Mouse (Mus musculus) hindlimb bud, embryonic 11.5 days (tissue): Measurements from ENCODE around the gene Hmga2.
"Not testable (repeated sequence)": the region's sequence is repeated elsewhere in the genome, so short reads cannot be mapped to it uniquely, and the experiment has no call there.

Experiments
- DNase-seq: peaks from one replicate; pipeline ENCODE4 v3.0.0-alpha.2; 2012; ENCODE audit warnings: low read depth, low spot score; ENCODE audit errors: extremely low spot score

Gene Hmga2

DNA sequence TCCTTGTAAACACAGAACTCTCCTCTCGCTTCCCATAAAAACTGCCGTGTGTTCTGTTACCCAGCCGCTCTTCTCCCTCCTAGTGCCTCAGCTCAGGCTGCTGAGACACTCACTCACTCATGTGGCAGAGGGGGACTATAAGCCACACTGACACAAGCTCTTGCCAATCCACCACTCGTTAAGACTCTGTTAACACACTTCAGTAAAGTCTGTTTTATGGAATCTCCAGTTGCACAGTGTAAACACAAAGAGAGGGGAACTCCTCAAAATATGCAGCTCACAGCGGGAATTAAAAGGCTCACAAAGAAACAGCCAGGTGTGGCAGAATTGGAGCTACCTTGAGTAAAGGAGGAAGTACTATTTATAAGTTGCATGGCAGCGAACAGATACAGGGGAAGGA lies 77.5 kb downstream of the Hmga2 start:
- no peak for DNase-seq

DNA sequence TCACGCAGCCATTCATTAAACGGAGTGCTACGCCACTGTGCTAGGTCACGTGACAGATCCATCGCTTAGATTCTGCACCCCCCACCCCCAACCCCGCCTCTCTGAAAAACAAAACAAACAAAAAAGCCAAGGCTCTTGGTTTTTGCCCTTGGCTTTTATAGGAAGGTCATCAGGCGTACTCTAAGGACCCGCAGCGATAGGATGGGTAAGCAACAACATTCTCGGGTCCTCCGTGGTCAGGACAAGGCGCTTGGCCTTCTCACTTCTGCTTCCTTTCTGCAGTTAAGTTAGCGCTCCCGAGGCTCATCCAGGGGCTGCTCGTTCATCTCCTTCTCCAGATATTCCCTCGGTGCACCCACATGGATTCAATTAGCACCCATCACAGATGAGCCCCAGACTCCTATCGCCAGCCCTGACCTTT lies 79.0 kb downstream of the Hmga2 start:
- no peak for DNase-seq

DNA sequence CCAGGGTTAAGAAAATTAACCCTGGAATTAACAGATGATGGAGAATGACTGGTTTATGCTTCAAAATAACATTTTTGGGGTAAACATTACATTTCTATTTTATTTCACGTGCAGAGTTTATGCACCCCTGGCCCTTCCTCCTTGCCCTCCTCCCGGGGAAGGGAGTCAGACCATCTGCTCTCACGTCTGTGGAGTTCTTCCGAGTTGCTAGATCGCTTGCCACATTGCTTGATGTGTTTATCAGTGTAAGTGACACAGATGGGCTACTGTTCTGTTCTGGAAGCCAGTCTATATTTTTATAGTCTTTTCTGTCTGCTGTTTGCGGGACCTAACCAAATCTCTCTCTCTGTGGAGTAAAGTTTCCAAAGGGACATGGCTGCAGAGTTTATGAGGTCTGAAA lies 80.7 kb downstream of the Hmga2 start:
- DNase-seq: no peak

DNA sequence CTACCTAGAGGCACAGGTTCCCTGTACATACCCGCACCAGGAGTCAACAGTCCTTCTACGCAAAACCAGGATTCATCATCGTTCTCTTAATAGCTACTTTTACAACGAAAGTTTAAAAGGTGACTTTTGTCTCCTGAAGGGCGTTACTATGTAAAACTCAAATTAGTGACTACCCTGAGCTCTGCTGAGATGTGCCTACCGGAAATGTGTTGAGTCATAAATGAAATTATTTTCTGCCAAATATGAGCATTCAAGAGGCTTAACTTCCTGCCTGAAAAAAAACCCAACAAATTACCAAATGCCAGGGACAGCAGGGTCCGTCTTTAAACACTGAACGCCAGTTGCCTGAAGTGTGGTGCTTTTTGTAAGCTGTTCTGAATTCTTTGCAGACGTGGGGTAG lies 81.5 kb downstream of the Hmga2 start:
- no peak for DNase-seq

DNA sequence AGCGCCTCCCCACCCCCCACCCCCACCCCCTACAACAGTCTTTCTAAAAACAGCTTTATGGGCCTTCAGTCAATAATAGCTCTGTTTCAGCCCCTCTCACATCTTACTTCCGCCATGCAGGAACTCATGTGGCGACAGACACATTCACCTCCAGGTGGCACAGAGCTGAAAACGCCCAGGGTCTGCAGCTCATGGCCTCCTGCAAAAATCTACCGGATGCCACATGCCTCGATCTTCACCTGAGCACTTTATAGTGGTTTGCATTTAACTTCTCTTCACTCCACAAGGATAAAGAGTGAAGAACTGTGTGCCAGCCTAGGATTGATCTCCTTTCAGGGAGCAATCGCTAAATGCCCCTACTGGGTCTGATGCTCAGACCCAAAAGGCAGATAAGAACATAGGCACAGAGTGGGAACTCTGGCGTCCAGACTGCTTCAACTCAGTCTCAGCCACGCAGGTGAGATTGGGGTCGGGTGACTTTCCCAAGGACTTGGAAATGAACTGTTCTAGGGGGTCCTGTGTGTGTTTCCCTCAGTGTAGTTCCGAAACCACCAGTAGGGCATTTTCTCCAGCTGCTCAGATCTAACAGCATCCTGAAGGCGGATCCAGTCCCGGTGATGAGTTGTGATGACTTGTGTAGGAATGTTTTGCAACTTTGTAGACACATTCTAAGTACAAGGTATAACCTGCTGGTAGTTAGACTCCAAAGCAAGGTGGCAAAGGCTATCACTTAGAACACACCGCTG lies 84.1 kb downstream of the Hmga2 start:
- no peak for DNase-seq

DNA sequence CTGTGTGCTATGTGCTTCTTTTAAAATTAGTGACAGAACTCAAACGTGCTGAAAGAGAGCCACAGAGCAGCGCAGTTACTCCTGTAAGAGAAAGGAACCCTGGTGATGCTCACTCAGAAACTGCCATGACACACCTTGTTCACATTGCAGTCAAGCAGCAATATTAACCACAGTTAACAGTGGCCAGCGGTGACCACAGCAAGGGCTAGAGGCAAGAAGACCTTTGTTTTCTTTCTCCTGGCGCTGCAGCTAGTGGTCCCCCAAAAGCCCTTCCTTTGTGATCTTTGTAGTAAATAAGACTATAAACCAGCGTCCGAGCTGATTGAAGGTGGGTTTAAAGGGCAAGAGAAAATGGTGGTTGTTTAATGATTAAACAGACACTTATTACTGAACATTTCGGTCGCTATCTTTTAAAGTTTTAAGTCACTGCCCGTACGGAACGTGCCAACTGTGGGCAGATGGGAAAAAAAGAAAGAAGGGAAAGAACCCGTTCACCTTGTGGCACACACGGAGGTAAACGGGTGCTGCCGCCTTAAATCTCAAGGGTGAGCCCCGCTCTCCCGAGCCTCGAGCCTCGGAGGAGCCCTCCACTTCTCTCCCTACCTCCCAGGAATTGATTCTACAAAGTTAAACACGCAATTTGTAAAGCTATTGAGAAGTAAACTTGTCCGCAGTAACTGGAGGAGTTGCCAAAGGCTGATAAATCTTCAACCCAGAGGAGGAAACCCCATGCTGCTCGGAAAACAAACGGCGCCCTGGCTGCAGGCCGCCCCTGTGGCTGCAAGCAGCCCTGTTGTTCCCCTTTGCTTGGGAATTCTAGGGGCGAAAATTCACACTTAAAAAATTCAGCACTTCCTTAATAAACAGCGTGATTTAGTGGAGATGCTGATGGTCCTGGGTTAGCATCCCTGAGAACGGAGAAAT lies 85.1 kb downstream of the Hmga2 start:
- DNase-seq: no peak

DNA sequence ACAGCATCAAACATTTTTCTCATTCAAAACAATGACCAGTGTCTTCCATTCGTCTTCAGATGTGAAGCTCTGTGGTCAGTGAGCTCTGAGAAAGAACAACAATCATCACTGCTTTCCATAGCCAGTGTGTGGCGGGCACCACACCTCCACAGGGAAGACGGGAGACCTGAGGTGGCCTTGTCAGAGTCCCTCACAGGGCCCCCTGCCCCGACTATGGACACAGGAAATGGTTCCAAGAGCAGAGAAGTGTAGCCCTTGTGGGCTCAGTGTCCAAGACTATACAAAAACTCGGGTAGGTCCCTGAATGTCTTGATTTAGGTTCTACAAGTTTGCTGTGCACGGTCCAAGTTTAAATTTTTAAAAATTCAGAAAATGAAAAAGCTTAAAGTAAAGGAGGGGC lies 86.6 kb downstream of the Hmga2 start:
- no peak for DNase-seq

DNA sequence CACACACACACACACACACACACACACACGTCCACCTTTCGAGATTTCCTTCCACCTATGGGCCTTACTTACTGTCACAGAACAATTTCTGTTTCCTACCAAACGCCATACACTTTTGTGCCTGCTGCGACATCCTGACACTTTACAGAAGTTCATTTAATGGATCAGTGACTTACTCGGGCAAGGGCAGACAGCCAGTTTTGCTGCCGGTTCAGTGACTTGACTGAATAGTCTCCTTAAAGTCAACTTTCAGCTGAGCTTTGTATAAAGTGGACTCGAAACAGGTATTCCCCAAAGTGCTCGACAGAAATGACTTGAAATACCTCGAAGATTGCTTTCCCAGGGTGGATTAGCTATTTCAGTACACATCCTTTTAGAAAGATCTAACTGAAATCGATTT lies 87.3 kb downstream of the Hmga2 start:
- DNase-seq: no peak

DNA sequence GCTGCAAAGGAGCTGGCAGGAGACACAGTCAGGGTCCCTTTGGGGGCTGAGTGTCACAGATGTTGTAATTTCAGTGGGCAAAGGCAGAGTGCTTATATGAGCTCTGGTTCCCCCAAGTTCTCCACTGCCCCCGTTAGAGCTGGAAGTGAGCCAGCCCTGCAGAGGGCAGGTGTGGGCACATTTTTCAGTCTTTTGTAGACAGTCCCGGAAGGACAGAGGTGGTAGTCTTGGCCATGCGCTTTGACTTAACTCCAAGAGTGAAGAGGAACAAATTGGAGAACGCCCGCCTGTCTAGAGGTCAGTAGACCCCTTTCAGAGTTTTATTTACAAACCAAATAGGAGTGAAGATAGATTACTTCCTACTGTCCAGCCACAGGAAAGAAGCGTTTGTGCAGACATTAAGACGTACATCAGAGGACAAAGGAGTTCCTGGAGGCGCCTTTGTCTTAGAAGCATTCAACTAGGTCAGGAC lies 87.8 kb downstream of the Hmga2 start:
- DNase-seq: no peak

DNA sequence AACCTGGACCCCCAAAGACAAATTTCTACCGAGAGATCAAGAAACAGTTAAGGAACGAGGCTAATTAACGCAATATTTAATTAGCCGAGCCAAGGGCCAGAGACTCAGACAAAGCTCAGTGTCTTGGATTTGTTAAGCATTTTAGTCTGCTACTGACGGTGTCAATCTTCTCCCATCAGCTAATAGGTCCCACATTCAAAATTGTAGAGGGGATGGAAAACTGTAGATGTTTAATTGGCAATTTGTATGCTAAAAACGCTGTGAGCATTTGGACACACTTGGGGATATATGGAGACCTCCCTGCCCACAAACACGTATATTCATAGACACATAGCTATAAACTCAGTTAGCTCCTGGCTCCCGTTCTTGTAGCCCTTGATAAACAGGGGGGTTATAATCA lies 89.2 kb downstream of the Hmga2 start:
- no peak for DNase-seq

DNA sequence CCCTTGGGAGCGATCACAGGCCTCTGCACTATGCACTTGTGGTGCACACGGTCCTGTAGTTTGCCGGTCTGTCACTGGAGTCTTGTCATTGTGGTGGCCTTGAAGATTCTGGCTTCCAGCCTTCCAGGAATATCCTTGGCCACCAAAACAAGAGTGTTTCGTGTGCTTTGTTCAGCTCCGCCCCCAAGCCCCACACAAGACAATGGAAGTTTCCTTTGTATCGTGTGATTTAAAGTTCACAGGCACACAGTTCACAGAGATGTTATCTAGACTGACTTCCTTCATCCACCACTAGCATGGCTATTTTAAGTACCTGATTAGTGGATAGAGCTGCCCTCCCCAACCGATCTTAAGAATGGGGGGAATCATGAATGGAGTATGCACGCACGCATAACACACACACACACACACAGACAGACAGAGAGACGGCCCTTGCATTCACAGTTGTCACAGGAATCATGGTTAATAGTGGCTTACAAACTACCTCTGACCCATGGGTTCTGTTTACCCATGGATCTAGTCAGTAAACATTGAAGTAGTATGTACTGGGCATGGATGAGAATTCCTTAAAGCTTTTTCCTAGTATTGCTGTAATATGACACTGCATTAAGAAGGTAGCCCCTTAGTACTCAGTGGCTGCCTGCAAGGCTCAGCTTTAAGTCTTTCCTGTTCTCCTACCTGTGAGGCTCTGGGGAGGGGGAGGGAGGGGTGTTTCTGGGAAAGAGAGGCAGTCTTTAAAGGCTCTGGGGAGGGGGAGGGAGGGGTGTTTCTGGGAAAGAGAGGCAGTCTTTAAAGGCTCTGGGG lies 91.3 kb downstream of the Hmga2 start:
- no peak for DNase-seq

DNA sequence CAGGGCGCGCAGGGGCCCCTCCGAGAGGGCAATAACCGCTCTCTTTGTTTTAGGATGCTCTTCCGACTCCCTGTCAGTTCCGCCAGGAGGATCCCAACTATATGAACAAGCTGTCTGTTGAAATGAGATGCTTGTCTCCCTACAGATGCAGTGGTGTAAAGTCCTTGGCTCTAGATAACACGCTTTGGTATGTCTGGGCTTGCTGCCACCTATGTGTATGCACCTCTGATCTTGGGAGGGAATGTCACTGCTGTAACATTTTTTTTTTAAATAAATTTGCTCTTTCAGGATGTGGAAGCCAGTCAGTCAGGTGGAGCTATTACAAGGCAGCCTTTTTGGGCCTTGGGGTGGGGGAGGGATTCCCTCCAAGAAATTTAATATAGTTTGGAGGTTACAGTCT lies 92.2 kb downstream of the Hmga2 start:
- DNase-seq: no peak

DNA sequence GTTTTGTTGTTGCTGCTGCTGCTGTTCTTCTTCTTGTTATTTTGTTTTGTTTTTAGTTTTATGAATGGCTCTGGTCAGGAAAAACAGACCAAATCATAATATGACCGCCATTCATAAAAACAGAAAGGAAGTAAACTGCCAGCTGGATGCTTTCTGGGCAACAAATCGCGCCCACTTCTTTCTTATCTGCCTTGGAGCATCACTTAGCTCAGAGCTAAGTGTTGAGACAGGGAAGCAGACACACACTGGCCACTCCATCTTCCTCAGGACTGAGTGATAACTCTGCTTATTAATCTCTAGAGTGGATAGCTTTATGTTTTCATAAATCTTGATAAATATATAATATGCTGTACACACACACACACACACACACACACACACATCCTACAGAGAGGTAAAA lies 98.5 kb downstream of the Hmga2 start:
- no peak for DNase-seq

DNA sequence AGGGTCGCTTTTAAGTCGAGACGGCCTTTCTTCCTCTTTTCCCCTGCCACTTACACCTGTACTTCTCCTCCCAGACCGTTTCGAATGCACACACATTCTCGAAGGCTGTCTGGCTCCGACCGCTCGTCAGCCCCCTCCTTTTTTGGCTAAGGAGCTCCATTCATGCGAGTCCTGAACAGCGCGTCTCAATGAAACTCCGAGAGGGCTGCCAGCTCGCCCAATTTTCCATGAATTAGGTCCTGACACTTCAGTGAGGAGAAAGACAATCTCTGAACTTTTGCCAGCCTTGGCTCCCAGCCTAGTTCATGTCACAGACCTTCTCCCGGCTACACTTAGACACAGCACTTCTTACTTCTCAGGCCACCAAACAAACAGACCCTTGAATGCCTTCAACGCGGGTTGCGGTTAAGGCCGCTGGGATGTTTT lies 98.9 kb downstream of the Hmga2 start:
- no peak for DNase-seq

DNA sequence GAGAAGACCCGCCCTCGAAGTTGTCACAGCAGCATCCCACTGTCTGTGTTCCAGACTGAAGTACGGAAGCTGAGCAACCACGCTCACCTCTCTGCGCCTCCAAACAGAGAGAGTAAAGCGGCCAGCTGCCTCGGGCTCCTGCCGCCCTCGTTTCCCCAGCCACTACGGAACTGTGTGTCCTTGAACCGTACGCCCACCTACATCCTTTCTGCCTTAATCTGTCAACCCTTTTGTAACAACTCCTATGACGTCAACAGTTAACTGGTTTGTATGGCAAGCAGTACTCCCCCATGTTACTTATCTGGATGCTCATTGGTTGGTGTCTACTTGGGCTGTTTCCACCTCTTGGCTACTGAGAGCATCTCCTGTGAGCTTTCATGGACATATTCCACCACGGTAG lies 100.8 kb downstream of the Hmga2 start:
- no peak for DNase-seq

DNA sequence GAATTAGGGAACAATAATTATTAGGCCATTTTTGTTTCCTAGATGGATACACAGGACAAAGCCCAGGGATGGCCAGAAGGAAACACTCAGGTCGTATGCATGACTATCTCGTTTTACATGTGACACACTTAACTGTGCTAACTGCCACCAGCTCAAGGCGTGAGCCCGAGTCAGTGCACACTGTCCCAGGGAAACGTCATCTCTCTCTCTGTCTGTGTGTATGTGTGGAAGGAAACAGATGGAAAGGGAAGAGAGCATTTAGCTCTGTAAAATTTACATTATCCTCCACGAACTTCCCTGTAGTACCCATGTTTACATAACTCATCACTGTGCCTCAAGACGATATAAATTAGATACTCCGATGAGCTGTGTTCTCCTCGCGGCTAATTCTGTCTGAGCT lies 105.1 kb downstream of the Hmga2 start:
- no peak for DNase-seq

DNA sequence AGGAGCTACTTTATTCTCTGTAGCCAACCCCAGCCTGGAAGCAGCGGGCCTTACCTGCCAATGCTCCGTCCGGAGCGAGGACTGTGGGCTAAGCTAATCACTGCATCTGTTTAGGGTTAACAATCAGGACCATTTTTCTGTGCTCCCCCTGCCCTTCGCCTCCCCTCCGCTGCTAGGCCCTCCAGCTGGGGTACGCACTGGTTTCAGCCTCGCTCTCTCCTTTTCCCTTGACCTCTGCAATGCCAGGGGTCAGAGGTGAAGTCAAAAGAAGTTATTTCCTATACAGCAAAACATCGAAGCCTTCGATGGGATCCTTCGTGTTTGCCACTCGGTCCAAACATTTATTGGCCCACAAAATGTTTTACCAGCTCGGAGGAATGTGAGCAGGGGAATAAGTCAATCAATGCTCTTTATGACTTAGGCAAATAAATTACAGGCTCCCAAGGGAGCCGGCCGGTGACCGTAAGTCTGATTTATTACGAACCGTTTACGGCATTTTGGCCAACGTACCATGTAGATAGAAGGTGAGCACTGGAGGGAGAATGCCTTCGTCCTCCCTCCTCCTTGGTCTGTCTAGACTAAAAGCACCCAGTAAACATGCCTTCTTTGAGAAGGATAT lies 107.0 kb downstream of the Hmga2 start:
- peak; percentile 85 for DNase-seq

DNA sequence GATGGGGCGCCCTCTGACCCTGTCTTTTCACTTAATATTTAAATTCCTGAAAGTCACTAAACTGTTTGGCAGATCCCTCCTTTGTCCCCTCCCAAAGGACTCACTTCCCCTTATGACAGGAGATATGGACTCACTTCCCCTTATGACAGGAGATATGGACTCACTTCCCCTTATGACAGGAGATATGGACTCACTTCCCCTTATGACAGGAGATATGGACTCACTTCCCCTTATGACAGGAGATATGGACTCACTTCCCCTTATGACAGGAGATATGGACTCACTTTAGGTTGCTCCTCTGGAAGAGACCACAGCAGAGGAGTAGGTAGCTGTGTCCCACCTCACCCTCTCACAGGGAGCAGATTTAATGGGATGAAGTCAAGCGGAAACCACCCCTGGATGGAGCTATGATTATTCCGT lies 110.1 kb downstream of the Hmga2 start:
- not testable (repeated sequence) for DNase-seq

DNA sequence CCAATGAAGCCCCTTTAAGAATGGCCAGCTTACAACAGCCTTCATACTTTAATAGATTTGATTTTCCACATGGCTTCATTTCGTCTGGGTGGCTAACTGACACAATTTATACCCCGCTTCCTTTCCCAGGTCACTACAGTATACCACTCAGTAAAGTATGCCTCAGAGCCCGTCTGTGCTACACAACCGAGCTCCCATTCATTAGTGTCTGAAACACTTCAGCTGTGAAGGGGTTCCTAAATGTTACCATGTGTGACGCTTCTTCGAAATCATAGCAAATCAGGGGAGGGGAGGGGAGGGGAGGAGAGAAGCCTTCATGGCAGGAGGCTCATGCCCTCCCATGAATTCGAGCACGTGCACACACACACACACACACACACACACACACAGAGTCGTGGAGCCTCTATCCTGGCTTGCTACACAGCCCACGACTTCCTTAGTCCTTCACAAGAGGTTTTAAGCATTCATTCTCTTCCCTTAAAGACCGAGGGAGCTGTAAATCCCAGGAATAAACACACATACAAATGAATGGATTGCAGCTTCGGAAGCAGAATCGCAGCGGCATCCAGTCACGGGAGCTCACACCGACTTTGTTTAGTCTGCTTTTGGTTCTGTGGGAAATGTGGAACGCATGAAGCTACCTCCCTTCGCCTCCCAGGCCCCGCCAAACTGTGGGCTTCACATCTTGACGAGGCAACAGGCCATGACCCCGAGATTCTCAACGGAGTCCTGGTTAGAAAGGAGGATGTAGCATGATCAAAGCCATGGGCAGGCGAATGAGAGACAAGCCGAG lies 110.7 kb downstream of the Hmga2 start:
- no peak for DNase-seq

DNA sequence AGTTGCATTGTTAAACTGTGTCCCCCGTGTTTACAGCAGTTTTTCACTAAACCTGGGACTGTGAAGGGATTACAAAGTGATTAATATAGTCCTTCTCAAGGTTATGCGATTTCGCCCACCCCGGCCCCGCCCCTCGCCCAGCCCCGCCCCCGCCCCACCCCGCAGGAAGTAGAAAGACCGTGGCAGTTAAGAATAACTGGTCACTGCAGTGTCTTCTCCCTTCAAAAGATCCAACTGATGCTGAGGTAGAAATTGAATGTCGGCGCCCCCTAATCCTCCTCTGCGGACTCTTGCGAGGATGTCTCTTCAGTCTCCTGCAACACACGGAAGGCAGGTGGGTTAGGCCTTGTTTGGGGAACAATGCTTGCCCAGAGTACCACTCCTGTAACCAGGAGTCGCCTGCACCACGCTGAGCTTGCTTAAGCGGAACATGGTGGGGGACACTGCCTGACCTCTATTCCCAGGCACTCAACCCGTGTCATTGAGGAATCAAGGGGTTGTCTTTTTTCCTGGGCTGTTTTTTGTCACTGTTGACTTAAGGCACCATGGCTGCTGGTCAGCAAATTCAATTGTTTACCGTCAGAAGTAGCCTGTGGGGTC lies 112.2 kb downstream of the Hmga2 start:
- no peak for DNase-seq
